8 mouse cellular contexts compared by ENCODE assay signal in the genomic region with DNA sequence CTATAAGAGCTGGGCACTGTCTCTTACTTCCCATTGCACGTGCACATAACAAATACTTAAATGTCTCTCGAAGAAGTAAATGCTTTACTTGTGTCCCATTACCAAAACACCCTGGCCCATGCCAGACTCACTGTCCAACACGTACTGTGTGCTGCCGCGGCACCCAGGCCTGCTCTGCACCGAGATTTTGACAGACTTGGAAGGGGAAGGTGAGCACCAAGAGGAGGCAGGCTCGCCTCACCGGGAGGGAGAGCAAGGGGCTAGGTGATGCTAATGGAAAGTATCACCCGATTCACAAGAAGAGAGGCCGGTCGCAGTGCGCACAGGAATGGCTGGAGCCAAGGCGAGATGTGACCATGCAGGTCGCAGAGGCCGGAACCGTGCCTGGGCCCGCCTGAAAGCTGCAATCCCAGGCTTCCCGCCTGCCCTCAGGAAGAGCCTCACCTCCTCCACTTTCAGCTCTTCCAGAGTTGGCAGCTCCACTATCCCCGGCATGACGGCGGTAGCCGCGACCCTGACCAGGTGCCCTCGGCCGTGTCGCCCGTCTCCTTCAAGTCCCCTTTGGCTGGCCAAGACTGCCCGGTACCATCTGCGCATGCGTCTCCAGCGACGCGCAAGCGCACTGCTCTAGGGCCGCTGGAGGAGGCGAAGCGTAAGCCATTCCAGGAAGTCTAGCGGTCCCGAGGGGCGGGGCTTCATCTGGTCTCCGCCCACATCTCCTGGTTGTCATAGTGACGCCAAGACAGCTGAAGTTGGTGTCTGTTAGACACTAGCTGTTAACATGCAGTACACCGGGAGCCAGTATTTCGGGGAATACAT. TPM values are rescaled to one million over a fixed set of nuclear protein-coding genes. Genes with fewer than 3 reads are reported as not detected.
DNase-seq lines count a peak whose midpoint lies in the region; ATAC-seq and TF ChIP-seq lines count a peak whose summit lies in the region.

Gene Ndufa8 (minus strand): TSS at position 659 of the 819 bp plus-strand sequence.
Gene Morn5 (plus strand): TSS at position 711 of the 819 bp plus-strand sequence.

- peaks cover 17% of the 10 kb centered on the region for H3K4me1 ChIP-seq in heart, embryonic 12.5 days (replicated peaks)
- H3K4me1 ChIP-seq in kidney, postnatal 0 days (replicated peaks; ENCODE audit: insufficient read depth, low read length), result peaks cover 4% of the 10 kb centered on the region; the same call in 1 of the 2 replicates
- peaks cover 9% of the 10 kb centered on the region for H3K4me1 ChIP-seq in liver, embryonic 11.5 days (replicated peaks; ENCODE audit: control insufficient read depth, insufficient read depth, low read length)
- peaks cover 6% of the 10 kb centered on the region for H3K4me1 ChIP-seq in stomach, embryonic 14.5 days (ENCODE audit: control insufficient read depth, insufficient read depth, low read length)

- no peak for TF ChIP-seq CTCF in kidney, postnatal 0 days (IDR thresholded peaks at IDR 0.05; ENCODE audit: low read depth)

- H3K36me3 ChIP-seq in heart, embryonic 12.5 days, result peaks cover 18% of the 10 kb centered on the region
- H3K36me3 ChIP-seq in kidney, postnatal 0 days (ENCODE audit: insufficient read depth, low read length), result no peaks in the 10 kb centered on the region
- H3K36me3 ChIP-seq in liver, embryonic 11.5 days (ENCODE audit: control insufficient read depth, insufficient read depth, low read length), result 0 out of 2 replicates have a peak, but pooled peaks cover 5% of the 10 kb centered on the region
- H3K36me3 ChIP-seq in stomach, embryonic 14.5 days (ENCODE audit: control insufficient read depth, insufficient read depth, low read length), result peaks cover 3% of the 10 kb centered on the region; the same call in 1 of the 2 replicates

- peak; percentile 94 for ATAC-seq in erythroid progenitor cell, adult 5-6 weeks (replicated peaks; ENCODE audit: low FRiP score, poor library complexity, severe bottlenecking)
- peak; percentile 96 for ATAC-seq in heart, embryonic 12.5 days (ENCODE audit: insufficient number of reproducible peaks, low FRiP score)
- ATAC-seq in kidney, postnatal 0 days (replicated peaks; ENCODE audit: low FRiP score, low read depth), result peak; percentile 98
- peak; percentile 95 for ATAC-seq in liver, embryonic 11.5 days (replicated peaks; ENCODE audit: low FRiP score)
- peak; percentile 98 for ATAC-seq in stomach, embryonic 14.5 days (ENCODE audit: insufficient number of reproducible peaks, insufficient read depth, low FRiP score, low read depth)

- peak within 1 kb of the TSS; percentile 75 for H3K4me2 ChIP-seq in heart, embryonic 12.5 days
- H3K4me2 ChIP-seq in kidney, postnatal 0 days (ENCODE audit: low read length), result peak within 1 kb of the TSS; percentile 79
- peak within 1 kb of the TSS; percentile 79 for H3K4me2 ChIP-seq in liver, embryonic 11.5 days
- H3K4me2 ChIP-seq in stomach, embryonic 14.5 days (replicated peaks; ENCODE audit: low read depth, low read length), result peak within 1 kb of the TSS; percentile 82

- DNase-seq in CD4-positive helper T cell, adult 2 months (ENCODE audit: low read depth, low spot score), result peak; percentile 96
- DNase-seq in brain, embryonic 18.5 days (ENCODE audit: low read depth, low spot score), result peak; percentile 89
- peak; percentile 97 for DNase-seq in kidney, postnatal 0 days (ENCODE audit: low spot score)
- DNase-seq in liver, embryonic 11.5 days (ENCODE audit: low spot score), result peak; percentile 97
- DNase-seq in naive thymus-derived CD4-positive, alpha-beta T cell, adult 2 months (ENCODE audit: low read depth), result peak; percentile 99

- under 1% methylated on average over 44 of the region's 44 CpGs for WGBS in heart, embryonic 12.5 days
- under 1% methylated on average over 44 of the region's 44 CpGs for WGBS in kidney, postnatal 0 days
- 1% methylated on average over 44 of the region's 44 CpGs for WGBS in liver, embryonic 11.5 days
- WGBS in stomach, embryonic 14.5 days, result 1% methylated on average over 44 of the region's 44 CpGs

- H3K27ac ChIP-seq in heart, embryonic 12.5 days (ENCODE audit: poor library complexity, severe bottlenecking), result peak within 1 kb of the TSS; percentile 67
- H3K27ac ChIP-seq in kidney, postnatal 0 days, result peak within 1 kb of the TSS; percentile 58
- no peak within 1 kb of the TSS for H3K27ac ChIP-seq in liver, embryonic 11.5 days (ENCODE audit: low read depth, low read length)
- no peak within 1 kb of the TSS for H3K27ac ChIP-seq in stomach, embryonic 14.5 days (ENCODE audit: low read length)

- peak within 1 kb of the TSS; percentile 89 for H3K9ac ChIP-seq in heart, embryonic 12.5 days
- peak within 1 kb of the TSS; percentile 83 for H3K9ac ChIP-seq in kidney, postnatal 0 days (ENCODE audit: low read depth, low read length)
- peak within 1 kb of the TSS; percentile 85 for H3K9ac ChIP-seq in liver, embryonic 11.5 days (ENCODE audit: low read depth, low read length)
- H3K9ac ChIP-seq in stomach, embryonic 14.5 days (replicated peaks; ENCODE audit: low read depth, low read length), result peak within 1 kb of the TSS; percentile 82

- peak within 1 kb of the TSS; percentile 89 for H3K4me3 ChIP-seq in heart, embryonic 12.5 days
- peak within 1 kb of the TSS; percentile 68 for H3K4me3 ChIP-seq in kidney, postnatal 0 days (replicated peaks; ENCODE audit: low read depth, low read length)
- peak within 1 kb of the TSS; percentile 81 for H3K4me3 ChIP-seq in liver, embryonic 11.5 days (ENCODE audit: low read depth, low read length)
- H3K4me3 ChIP-seq in stomach, embryonic 14.5 days (ENCODE audit: low read depth, low read length), result peak within 1 kb of the TSS; percentile 76

- no peaks in the 10 kb centered on the region for H3K27me3 ChIP-seq in heart, embryonic 12.5 days (replicated peaks)
- H3K27me3 ChIP-seq in kidney, postnatal 0 days (ENCODE audit: insufficient read depth, low read length), result no peaks in the 10 kb centered on the region
- H3K27me3 ChIP-seq in liver, embryonic 11.5 days (replicated peaks; ENCODE audit: control insufficient read depth, insufficient read depth, low read length), result no peaks in the 10 kb centered on the region
- H3K27me3 ChIP-seq in stomach, embryonic 14.5 days (ENCODE audit: control insufficient read depth, insufficient read depth, low read length), result no peaks in the 10 kb centered on the region

- no peaks in the 10 kb centered on the region for H3K9me3 ChIP-seq in heart, embryonic 12.5 days (replicated peaks)
- no peaks in the 10 kb centered on the region for H3K9me3 ChIP-seq in kidney, postnatal 0 days (replicated peaks; ENCODE audit: low read length)
- H3K9me3 ChIP-seq in liver, embryonic 11.5 days (ENCODE audit: control insufficient read depth, low read length), result no peaks in the 10 kb centered on the region
- H3K9me3 ChIP-seq in stomach, embryonic 14.5 days (ENCODE audit: control insufficient read depth, low read depth, low read length), result no peaks in the 10 kb centered on the region

RNA-seq across cellular contexts. Expression of gene Ndufa8, which starts in this region (rescaled TPM):
- total RNA-seq in erythroid progenitor cell, adult 5-6 weeks (2015; ENCODE audit: low replicate concordance), result 10.1 and 21.6 TPM in 2 replicates
- 16.4 and 26.1 TPM in 2 replicates for total RNA-seq in erythroid progenitor cell, adult 5-6 weeks (2017; ENCODE audit: low replicate concordance)
- polyA plus RNA-seq in heart, embryonic 12.5 days (2016; fragmentation: Nextera tagmentation; extraction: Ambion mirVana), result 287 and 300 TPM in 2 replicates
- 383 TPM in 2 replicates for polyA plus RNA-seq in kidney, postnatal 0 days (2015; fragmentation: Nextera tagmentation; extraction: Ambion mirVana)
- 251 and 269 TPM in 2 replicates for polyA plus RNA-seq in liver, embryonic 11.5 days (2014; fragmentation: Nextera tagmentation; extraction: Ambion mirVana)
- 220 and 238 TPM in 2 replicates for polyA plus RNA-seq in stomach, embryonic 14.5 days (2014; fragmentation: Nextera tagmentation; extraction: Ambion mirVana)

RNA-seq across cellular contexts. Expression of gene Morn5, which starts in this region (rescaled TPM):
- not detected in 2 replicates for total RNA-seq in erythroid progenitor cell, adult 5-6 weeks (2015; ENCODE audit: low replicate concordance)
- not detected in 2 replicates for total RNA-seq in erythroid progenitor cell, adult 5-6 weeks (2017; ENCODE audit: low replicate concordance)
- polyA plus RNA-seq in heart, embryonic 12.5 days (2016; fragmentation: Nextera tagmentation; extraction: Ambion mirVana), result not detected in 2 replicates
- polyA plus RNA-seq in kidney, postnatal 0 days (2015; fragmentation: Nextera tagmentation; extraction: Ambion mirVana), result 0.27 and 0.62 TPM in 2 replicates
- polyA plus RNA-seq in liver, embryonic 11.5 days (2014; fragmentation: Nextera tagmentation; extraction: Ambion mirVana), result 0.27 TPM in 1 of 2 replicates, not detected in the other
- not detected in 2 replicates for polyA plus RNA-seq in stomach, embryonic 14.5 days (2014; fragmentation: Nextera tagmentation; extraction: Ambion mirVana)

Comparison
In these comparisons a context has a peak if more than half of its experiments do, and no peak if none do; other contexts are left out.
1. H3K27ac ChIP-seq: peak in heart, embryonic 12.5 days (single experiment) and kidney, postnatal 0 days (single experiment); none in liver, embryonic 11.5 days (single experiment) and stomach, embryonic 14.5 days (single experiment).
2. Peak in every context shown above with its lines, with median percentiles within 50 percentile points of each other: DNase-seq, ATAC-seq, H3K4me2 ChIP-seq, H3K4me3 ChIP-seq and H3K9ac ChIP-seq.